Comparison of ENCODE assay signal across 28 mouse cellular contexts in genomic region chrX:99521866-99522265, GRCm38 (mm10). TPM values are rescaled to one million over a fixed set of nuclear protein-coding genes. Genes with fewer than 3 reads are reported as not detected.
A peak's percentile ranks its signal among the peaks of the same experiment; 100 is the strongest.
DNase-seq lines count a peak whose midpoint lies in the region; ATAC-seq and TF ChIP-seq lines count a peak whose summit lies in the region.
"Had no signal": no experiment of that assay in that cellular context is flagged by ENCODE, and none has a peak within 500 bp of the region (broad histone marks: within the 10 kb centered on the region; RNA-seq: fewer than 3 reads in every experiment).

No protein-coding gene starts in this region.

- H3K4me3 ChIP-seq in forebrain, embryonic 11.5 days (ENCODE audit: low read depth, low read length): no peak overlapping the region
- H3K4me3 ChIP-seq in forebrain, postnatal 0 days (ENCODE audit: low read depth, low read length): no peak overlapping the region
- no peak overlapping the region for H3K4me3 ChIP-seq in neural tube, embryonic 12.5 days
- H3K4me3 ChIP-seq in forebrain, embryonic 14.5 days (ENCODE audit: low read depth, low read length): no peak overlapping the region
- H3K4me3 ChIP-seq in stomach, postnatal 0 days (ENCODE audit: low read depth, low read length): no peak overlapping the region
- H3K4me3 ChIP-seq: embryonic facial prominence, embryonic 12.5 days; heart, embryonic 10.5 days; heart, embryonic 15.5 days; hindbrain, embryonic 12.5 days; neural tube, embryonic 13.5 days had no signal

- no peaks in the 10 kb centered on the region for H3K36me3 ChIP-seq in forebrain, embryonic 11.5 days (ENCODE audit: control insufficient read depth, insufficient read depth, low read length)
- no peaks in the 10 kb centered on the region for H3K36me3 ChIP-seq in forebrain, postnatal 0 days (ENCODE audit: insufficient read depth)
- H3K36me3 ChIP-seq in neural tube, embryonic 12.5 days: no peaks in the 10 kb centered on the region
- H3K36me3 ChIP-seq in forebrain, embryonic 14.5 days (ENCODE audit: control insufficient read depth, insufficient read depth, low read length): no peaks in the 10 kb centered on the region
- H3K36me3 ChIP-seq in stomach, postnatal 0 days (ENCODE audit: control insufficient read depth, insufficient read depth, low read length): no peaks in the 10 kb centered on the region
- H3K36me3 ChIP-seq: embryonic facial prominence, embryonic 12.5 days; heart, embryonic 10.5 days; heart, embryonic 15.5 days; hindbrain, embryonic 12.5 days; neural tube, embryonic 13.5 days had no signal

- no peak for ATAC-seq in forebrain, embryonic 11.5 days (replicated peaks; ENCODE audit: low FRiP score)
- no peak for ATAC-seq in forebrain, postnatal 0 days
- peak; percentile 4; the same call in 1 of the 2 replicates for ATAC-seq in neural tube, embryonic 12.5 days (ENCODE audit: low FRiP score, low read depth)
- ATAC-seq in forebrain, embryonic 14.5 days: no peak
- ATAC-seq in stomach, postnatal 0 days (ENCODE audit: low FRiP score, low TSS enrichment): no peak
- ATAC-seq: activated CD4-positive, CD25-positive, alpha-beta regulatory T cell, adult 4 months; intestine, embryonic 16.5 days had no signal

- H3K9me3 ChIP-seq in forebrain, embryonic 11.5 days (ENCODE audit: control insufficient read depth, low read length): no peaks in the 10 kb centered on the region
- H3K9me3 ChIP-seq in forebrain, postnatal 0 days (ENCODE audit: low read length): no peaks in the 10 kb centered on the region
- H3K9me3 ChIP-seq in neural tube, embryonic 12.5 days: no peaks in the 10 kb centered on the region
- H3K9me3 ChIP-seq in forebrain, embryonic 14.5 days (replicated peaks; ENCODE audit: control insufficient read depth, low read length): no peaks in the 10 kb centered on the region
- no peaks in the 10 kb centered on the region for H3K9me3 ChIP-seq in stomach, postnatal 0 days (ENCODE audit: control insufficient read depth, low read length)
- H3K9me3 ChIP-seq: embryonic facial prominence, embryonic 12.5 days; heart, embryonic 10.5 days; heart, embryonic 15.5 days; hindbrain, embryonic 12.5 days; neural tube, embryonic 13.5 days had no signal

- H3K9ac ChIP-seq in forebrain, embryonic 11.5 days (ENCODE audit: low read length): no peak overlapping the region
- H3K9ac ChIP-seq in forebrain, postnatal 0 days: no peak overlapping the region
- H3K9ac ChIP-seq in neural tube, embryonic 12.5 days: no peak overlapping the region
- H3K9ac ChIP-seq in forebrain, embryonic 14.5 days (ENCODE audit: low read length): no peak overlapping the region
- no peak overlapping the region for H3K9ac ChIP-seq in stomach, postnatal 0 days (ENCODE audit: low read length)
- H3K9ac ChIP-seq: embryonic facial prominence, embryonic 12.5 days; heart, embryonic 15.5 days; hindbrain, embryonic 12.5 days; liver, embryonic 14.5 days; neural tube, embryonic 13.5 days had no signal

- peaks cover 12% of the 10 kb centered on the region; the same call in 1 of the 2 replicates for H3K4me1 ChIP-seq in forebrain, embryonic 11.5 days (replicated peaks; ENCODE audit: control insufficient read depth, insufficient read depth, low read length)
- no peaks in the 10 kb centered on the region for H3K4me1 ChIP-seq in forebrain, postnatal 0 days (ENCODE audit: insufficient read depth)
- H3K4me1 ChIP-seq in neural tube, embryonic 12.5 days: peaks cover 2% of the 10 kb centered on the region; the same call in 1 of the 2 replicates
- peaks cover 6% of the 10 kb centered on the region; the same call in 1 of the 2 replicates for H3K4me1 ChIP-seq in forebrain, embryonic 14.5 days (ENCODE audit: control insufficient read depth, insufficient read depth, low read length)
- H3K4me1 ChIP-seq in stomach, postnatal 0 days (replicated peaks; ENCODE audit: control insufficient read depth, insufficient read depth): no peaks in the 10 kb centered on the region

- TF ChIP-seq CTCF in forebrain, postnatal 0 days (IDR thresholded peaks at IDR 0.05; ENCODE audit: low read depth): no peak
- no peak for TF ChIP-seq CTCF in stomach, postnatal 0 days (IDR thresholded peaks at IDR 0.05; ENCODE audit: low read depth)

- peak overlapping the region; percentile 64 for H3K27ac ChIP-seq in forebrain, embryonic 11.5 days (ENCODE audit: low read depth, low read length)
- no peak overlapping the region for H3K27ac ChIP-seq in forebrain, postnatal 0 days (ENCODE audit: low read depth, low read length)
- H3K27ac ChIP-seq in neural tube, embryonic 12.5 days: no peak overlapping the region
- peak overlapping the region; percentile 60; the same call in 1 of the 2 replicates for H3K27ac ChIP-seq in forebrain, embryonic 14.5 days (ENCODE audit: low read depth, low read length)
- H3K27ac ChIP-seq in stomach, postnatal 0 days (replicated peaks): 0 out of 2 replicates have a peak overlapping the region, but pooled peaks have one; percentile 24
- H3K27ac ChIP-seq: embryonic facial prominence, embryonic 12.5 days; heart, embryonic 10.5 days; heart, embryonic 15.5 days; kidney, postnatal 0 days; liver, embryonic 14.5 days; macrophage; neural tube, embryonic 13.5 days had no signal

- H3K4me2 ChIP-seq in forebrain, embryonic 11.5 days (ENCODE audit: low read depth, low read length, severe bottlenecking): 0 out of 2 replicates have a peak overlapping the region, but pooled peaks have one; percentile 15
- H3K4me2 ChIP-seq in forebrain, postnatal 0 days (ENCODE audit: low read depth): no peak overlapping the region
- no peak overlapping the region for H3K4me2 ChIP-seq in neural tube, embryonic 12.5 days (replicated peaks)
- H3K4me2 ChIP-seq in forebrain, embryonic 14.5 days (ENCODE audit: low read length): no peak overlapping the region
- H3K4me2 ChIP-seq in stomach, postnatal 0 days (replicated peaks; ENCODE audit: low read depth): no peak overlapping the region
- H3K4me2 ChIP-seq: embryonic facial prominence, embryonic 12.5 days; heart, embryonic 15.5 days; hindbrain, embryonic 12.5 days; neural tube, embryonic 13.5 days had no signal

- H3K27me3 ChIP-seq in forebrain, embryonic 11.5 days (ENCODE audit: control insufficient read depth, insufficient read depth, low read length): peaks cover 16% of the 10 kb centered on the region
- no peaks in the 10 kb centered on the region for H3K27me3 ChIP-seq in forebrain, postnatal 0 days (ENCODE audit: insufficient read depth, low read length)
- peaks cover 23% of the 10 kb centered on the region for H3K27me3 ChIP-seq in neural tube, embryonic 12.5 days (replicated peaks)
- no peaks in the 10 kb centered on the region for H3K27me3 ChIP-seq in forebrain, embryonic 14.5 days (replicated peaks; ENCODE audit: control insufficient read depth, insufficient read depth, low read length)
- no peaks in the 10 kb centered on the region for H3K27me3 ChIP-seq in stomach, postnatal 0 days (ENCODE audit: control insufficient read depth, insufficient read depth, low read length)

- intact Hi-C loops in left cerebral cortex, postnatal 36 days (cut with DNase I): loop anchor here (2.0 to 10.0 kb wide), 3 partner anchors 53 to 133 kb away; no protein-coding TSS in a partner anchor

- no peak for DNase-seq in forebrain, embryonic 11.5 days (ENCODE audit: low spot score)
- DNase-seq in forebrain, postnatal 0 days: no peak
- no peak for DNase-seq in neural tube, embryonic 10.5 days (ENCODE audit: extremely low spot score, low spot score)
- DNase-seq in forebrain, embryonic 14.5 days (ENCODE audit: low spot score): no peak
- no peak for DNase-seq in stomach, postnatal 0 days (ENCODE audit: low spot score)
- no peak for DNase-seq in right cerebral cortex, postnatal 14 days
- DNase-seq in left cerebral cortex, postnatal 36 days (ENCODE audit: low spot score in 2 of 2): no peak
- DNase-seq: adrenal gland, adult 8-10 months; cerebellum, adult 11 months; cerebellum, adult 9-10 months; kidney, adult 8-10 months; layer of hippocampus, postnatal 36 days; liver; lung, adult 2 months; lung, postnatal 10 days; thymus, adult 18-20 months; thymus, postnatal 36 days had no signal

- no peak for TF ChIP-seq EP300 in stomach, postnatal 0 days (optimal IDR thresholded peaks at IDR 0.05)

- WGBS in forebrain, embryonic 11.5 days: 29% methylated on average over 7 of the region's 7 CpGs
- 49% methylated on average over 7 of the region's 7 CpGs for WGBS in forebrain, postnatal 0 days
- WGBS in neural tube, embryonic 12.5 days: 32% methylated on average over 7 of the region's 7 CpGs
- WGBS in forebrain, embryonic 14.5 days: 38% methylated on average over 7 of the region's 7 CpGs
- 72% methylated on average over 7 of the region's 7 CpGs for WGBS in stomach, postnatal 0 days

RNA-seq across cellular contexts. Expression of gene Pja1, which starts 50.8 kb away (rescaled TPM):
- polyA plus RNA-seq in forebrain, embryonic 11.5 days (2014; fragmentation: Nextera tagmentation; extraction: Ambion mirVana): 228 TPM in 2 replicates
- total RNA-seq in forebrain, postnatal 0 days (2014; rRNA removed): 270 and 285 TPM in 2 replicates
- polyA plus RNA-seq in forebrain, postnatal 0 days (2015; fragmentation: Nextera tagmentation; extraction: Ambion mirVana): 378 and 395 TPM in 2 replicates
- polyA plus RNA-seq in neural tube, embryonic 12.5 days (2016; fragmentation: Nextera tagmentation; extraction: Ambion mirVana): 266 and 268 TPM in 2 replicates
- polyA plus RNA-seq in forebrain, embryonic 14.5 days (2014; fragmentation: Nextera tagmentation; extraction: Ambion mirVana): 328 and 377 TPM in 2 replicates
- 62.8 and 64.5 TPM in 2 replicates for polyA plus RNA-seq in stomach, postnatal 0 days (2015; fragmentation: Nextera tagmentation; extraction: Ambion mirVana)
- total RNA-seq in left cerebral cortex, postnatal 36 days (2021): 100 to 1,000 TPM; 203 TPM

Comparison
In these comparisons a context has a peak if more than half of its experiments do, and no peak if none do; other contexts are left out.
1. H3K27ac ChIP-seq: peak in forebrain, embryonic 11.5 days (single experiment), forebrain, embryonic 14.5 days (single experiment) and stomach, postnatal 0 days (single experiment); none in forebrain, postnatal 0 days (single experiment) and neural tube, embryonic 12.5 days (single experiment).